Mouse (Mus musculus) liver, adult 2 months (tissue): ENCODE measurements around the gene Hipk2.

ENCODE experiments used
- CTCF ChIP-seq: fragments of 200-500 bp; IDR thresholded peaks from 2 replicates; pipeline ENCODE4 v1.5.1; 2011; ENCODE audit warnings: low read depth, low read length, control low read depth
- POLR2A ChIP-seq: fragments of 200-500 bp; IDR thresholded peaks from 2 replicates; pipeline ENCODE4 v1.6.1; 2011; ENCODE audit warnings: low read length, control low read depth; ENCODE audit not compliant: insufficient read depth; ENCODE audit errors: extremely low read depth

- TF ChIP-seq CTCF (no peak), POLR2A (no peak)
These were observed 116.8 kb downstream of the Hipk2 start for GRCm38 (mm10) chr6:38759186-38759585.
